Mouse (Mus musculus) layer of hippocampus, adult 18-20 months (tissue): ENCODE data around the gene Vti1b. TPM values are rescaled to one million over a fixed set of nuclear protein-coding genes. Genes with fewer than 3 reads are reported as not detected.

Experiments
- DNase-seq, 2 experiments: peaks; one replicate each; pipeline ENCODE4 v3.0.0; 2022; ENCODE audit warnings: low spot score in 2 of 2
- total RNA-seq, 2 experiments: library from RNA; stranded (reverse); gene quantifications; 2 replicates each; pipeline ENCODE4 v1.2.3; 2021

Gene Vti1b
- total RNA-seq, 2 experiments from 2014 or later = 181 to 184 TPM

GRCm38 (mm10) chr12:79138999-79139398, 33.5 kb downstream of the Vti1b start:
- DNase-seq = no peak

GRCm38 (mm10) chr12:79136949-79137348, 35.5 kb downstream of the Vti1b start:
- no peak for DNase-seq

- no peak for DNase-seq
Observed at GRCm38 (mm10) chr12:79135105-79135504, 37.4 kb downstream of the Vti1b start.

GRCm38 (mm10) chr12:79134676-79135075, 37.8 kb downstream of the Vti1b start:
- no peak for DNase-seq

- no peak for DNase-seq
Observed at GRCm38 (mm10) chr12:79131706-79132460, 40.6 kb downstream of the Vti1b start.

GRCm38 (mm10) chr12:79131178-79131675, 41.2 kb downstream of the Vti1b start:
- DNase-seq = no peak

- peak; percentile 22 to 71 for DNase-seq
Observed at GRCm38 (mm10) chr12:79130299-79131177, 41.9 kb downstream of the Vti1b start, which contains the start of gene Arg2. Arg2 (plus strand) TSS chr12:79130777.

GRCm38 (mm10) chr12:79122820-79123219, 49.6 kb downstream of the Vti1b start:
- peak in 1 of 2 experiments; percentile 36 for DNase-seq

GRCm38 (mm10) chr12:79118991-79119390, 53.5 kb downstream of the Vti1b start:
- no peak for DNase-seq

Other genes with a start within 250 kb of the Vti1b start
- 10 to 100 TPM; 26.4 to 26.5 TPM for gene Tmem229b, start 165.0 kb downstream of the Vti1b start, total RNA-seq
- 10 to 100 TPM; 19.1 to 20.1 TPM for gene Plekhh1, start 143.5 kb downstream of the Vti1b start, total RNA-seq
- 10 to 100 TPM in 1 of 2 experiments, 1 to 10 TPM in 1; 8.7 to 10.2 TPM for gene Pigh, start 83.0 kb downstream of the Vti1b start, total RNA-seq
- 1 to 10 TPM; 2.9 to 3.2 TPM for gene Arg2, start 41.9 kb downstream of the Vti1b start, total RNA-seq
- gene Rdh11, start 19.6 kb upstream of the Vti1b start, total RNA-seq = 10 to 100 TPM; 19.9 to 20.5 TPM
- gene Rdh12, start 36.2 kb upstream of the Vti1b start, total RNA-seq = 1 to 10 TPM; 3.2 to 5.0 TPM
- 10 to 100 TPM; 32.7 to 33.6 TPM for gene Zfyve26, start 123.6 kb upstream of the Vti1b start, total RNA-seq
- under 1 TPM in 1 of 2 experiments, not detected in 1; 0.17 TPM for gene Rad51b, start 124.6 kb upstream of the Vti1b start, total RNA-seq